Mouse (Mus musculus) splenic B cell, adult 2 months (primary cell): Measurements from ENCODE around the gene Gm10300.

Experiments
- DNase-seq: peaks from one replicate; pipeline ENCODE4 v3.0.0-alpha.2; 2011; ENCODE audit warnings: low read depth, low spot score
- H3K27me3 ChIP-seq: 2 replicates; pipeline ENCODE4 v1.6.1; 2012; ENCODE audit warnings: mild to moderate bottlenecking, low read length, moderate library complexity, mixed read lengths; ENCODE audit not compliant: control insufficient read depth, poor library complexity, insufficient read depth, severe bottlenecking
- H3K36me3 ChIP-seq: 2 replicates; pipeline ENCODE4 v1.6.1; 2012; ENCODE audit warnings: mild to moderate bottlenecking, low read length, moderate library complexity, mixed read lengths; ENCODE audit not compliant: control insufficient read depth, poor library complexity, insufficient read depth, severe bottlenecking

Gm10300 gene

DNA sequence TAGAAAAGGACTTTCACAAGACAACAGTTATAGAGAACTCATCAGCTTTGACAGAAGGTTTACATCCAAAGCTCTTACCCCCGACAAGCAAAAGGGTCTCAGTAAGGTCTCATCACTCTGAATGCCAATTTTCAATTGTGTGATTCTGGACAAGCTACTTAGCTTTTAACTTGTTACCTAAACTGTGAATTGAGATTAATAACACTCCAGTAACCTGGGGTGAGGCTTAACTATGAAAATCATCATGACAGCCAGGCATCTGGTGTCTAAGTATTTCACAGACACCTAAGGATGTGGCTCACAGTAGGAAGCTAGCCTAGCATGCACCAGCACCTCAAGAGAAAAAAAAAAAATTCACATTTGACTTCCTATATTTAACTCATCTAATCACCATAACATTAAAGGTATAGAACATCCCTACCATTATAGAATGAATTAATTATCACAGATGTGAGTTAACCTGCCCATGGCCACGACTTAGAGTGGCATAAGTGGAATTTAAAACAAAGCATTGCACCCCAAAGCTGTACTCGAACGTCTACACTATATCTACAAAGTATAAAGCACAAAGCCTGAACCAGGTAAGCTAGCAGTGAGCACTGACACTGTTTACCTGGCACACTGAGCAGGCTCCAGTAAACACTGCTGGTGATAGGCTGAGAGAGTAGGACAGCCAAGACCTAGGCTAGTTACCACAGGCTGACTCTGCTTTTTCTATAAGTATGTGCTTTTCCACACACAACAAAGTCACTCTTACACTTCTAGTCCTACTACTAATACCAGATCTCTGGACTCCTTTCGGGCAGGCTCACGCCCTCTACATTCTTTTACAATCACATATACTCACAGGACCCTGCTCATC, 32.8 kb upstream of the Gm10300 start:
- Histone ChIP-seq H3K27me3 (no peaks in the 10 kb centered on the region), H3K36me3 (no peaks in the 10 kb centered on the region)
- DNase-seq: peak; percentile 54

DNA sequence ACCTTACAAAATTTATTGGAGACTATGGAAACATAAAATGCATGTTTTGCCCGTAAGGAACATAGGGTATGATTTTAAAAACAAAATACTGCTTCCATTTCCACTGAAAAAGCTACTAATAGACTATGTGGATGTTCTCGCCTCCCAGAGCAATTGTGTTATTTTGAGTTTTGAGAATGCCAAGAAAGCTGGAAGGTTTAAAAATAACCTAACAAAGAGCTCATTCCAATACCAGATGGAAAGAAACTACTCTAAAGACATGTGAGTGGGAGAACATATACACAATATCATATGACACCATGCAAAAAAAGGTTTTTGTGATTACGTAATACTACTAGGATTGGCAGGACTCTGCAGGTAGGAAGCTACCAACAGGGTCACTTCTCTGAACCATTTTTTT, 30.8 kb upstream of the Gm10300 start:
- H3K36me3 ChIP-seq: no peaks in the 10 kb centered on the region
- H3K27me3 ChIP-seq: no peaks in the 10 kb centered on the region
- no peak for DNase-seq

DNA sequence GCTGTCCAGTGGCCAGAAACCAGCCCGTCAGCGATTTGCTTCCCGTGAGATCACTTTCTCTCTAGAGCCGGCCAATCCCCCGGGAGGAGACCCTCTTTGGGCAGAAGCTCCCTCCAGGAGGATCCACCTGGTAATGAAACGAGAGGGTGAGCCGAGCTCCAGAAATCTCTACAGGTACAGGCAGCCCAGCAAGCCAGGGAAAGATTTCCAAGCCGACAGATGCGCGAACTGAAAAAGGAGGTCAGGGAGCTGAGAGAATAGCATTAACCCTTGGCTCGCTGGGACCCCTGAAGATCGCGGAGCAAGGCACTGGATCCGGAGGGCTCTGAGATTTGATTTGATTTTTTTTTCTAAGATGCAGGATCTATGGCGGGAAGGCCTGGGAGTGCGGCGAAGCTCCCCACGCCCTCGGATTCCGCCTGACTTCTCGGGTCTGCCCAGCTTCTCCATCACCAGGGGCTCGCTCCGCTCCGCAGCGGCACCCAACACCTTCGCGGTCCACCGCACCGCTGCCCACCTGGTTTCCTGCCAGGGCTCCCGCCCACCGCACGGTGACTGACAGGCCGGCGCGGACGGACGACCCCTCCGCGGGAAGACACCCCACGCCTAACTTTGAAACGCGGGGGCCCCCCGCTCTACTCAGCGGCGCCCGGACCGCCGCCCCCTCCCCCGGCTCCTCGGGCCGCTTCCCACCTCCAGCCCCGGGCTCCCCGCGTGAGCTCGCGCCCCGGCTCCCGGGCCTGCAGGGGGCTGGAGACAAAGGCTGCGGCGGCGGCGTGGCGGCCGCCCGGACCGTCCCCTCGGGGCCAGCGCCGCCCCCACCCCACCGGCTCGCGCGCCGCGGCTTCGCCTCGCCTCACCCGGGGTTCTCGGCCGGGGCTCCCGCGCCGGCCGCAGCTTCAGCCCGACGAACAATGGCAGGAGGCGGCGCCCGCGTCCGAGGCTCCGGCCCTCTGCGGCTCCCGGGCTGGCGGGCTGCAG, 26.2 kb upstream of the Gm10300 start:
- Histone ChIP-seq H3K27me3 (no peaks in the 10 kb centered on the region), H3K36me3 (no peaks in the 10 kb centered on the region; the same call in 1 of the 2 replicates)
- DNase-seq: peak; percentile 74

DNA sequence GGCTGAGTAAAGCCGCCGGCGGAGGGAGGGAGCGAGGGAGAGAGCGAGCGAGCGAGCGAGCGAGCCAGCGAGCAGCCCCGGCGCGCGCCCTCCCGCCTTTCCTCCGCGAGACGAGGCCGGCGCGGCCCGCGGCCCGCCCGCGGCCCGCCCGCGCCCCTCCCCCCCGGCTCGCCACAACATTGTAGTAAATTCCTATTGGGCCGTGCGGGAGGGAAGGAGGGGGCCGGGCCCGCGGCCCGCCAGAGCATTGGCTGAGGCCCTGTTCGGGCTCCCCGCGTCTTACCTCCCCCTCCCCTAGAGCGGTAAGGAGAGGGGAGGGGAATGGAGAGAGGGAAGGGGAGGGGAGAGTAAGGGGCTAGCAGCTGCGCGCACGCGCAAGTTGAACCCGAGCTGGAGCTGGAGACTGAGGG, 25.5 kb upstream of the Gm10300 start:
- DNase-seq: peak; percentile 87
- no peaks in the 10 kb centered on the region; the same call in 1 of the 2 replicates for H3K36me3 ChIP-seq
- H3K27me3 ChIP-seq: no peaks in the 10 kb centered on the region

DNA sequence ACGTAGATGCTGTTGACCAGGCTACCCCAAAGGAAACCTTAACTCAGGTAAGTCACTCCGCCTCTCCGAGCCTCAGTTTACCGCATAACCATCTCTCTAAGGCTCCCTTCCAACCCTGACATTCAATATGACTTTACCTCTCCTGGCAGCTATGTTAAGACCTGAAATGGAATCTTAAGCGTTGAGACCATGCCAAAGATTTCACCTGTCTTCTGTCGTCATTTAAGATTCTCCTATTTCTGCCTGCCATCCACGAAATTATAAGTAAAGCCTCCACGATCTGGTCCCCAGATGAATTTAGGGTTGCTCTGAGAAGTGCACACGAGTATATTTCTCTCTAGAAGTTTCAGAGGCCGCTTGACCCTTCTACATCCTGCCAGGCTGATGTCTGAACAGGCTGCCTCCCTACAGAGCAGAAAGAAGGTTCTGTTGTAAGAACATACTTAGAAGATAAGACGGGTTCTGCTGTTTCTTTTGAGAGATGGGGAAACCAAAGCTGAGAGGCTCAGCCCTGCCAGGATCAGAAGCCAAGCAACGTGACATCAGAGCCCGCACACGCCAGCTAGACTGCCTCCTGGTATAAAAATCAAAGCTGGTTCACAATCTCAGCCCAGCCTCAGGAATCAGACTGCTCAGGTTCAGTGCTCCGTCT, 24.8 kb upstream of the Gm10300 start:
- peak; percentile 8 for DNase-seq
- Histone ChIP-seq H3K36me3 (no peaks in the 10 kb centered on the region; the same call in 1 of the 2 replicates), H3K27me3 (no peaks in the 10 kb centered on the region)

DNA sequence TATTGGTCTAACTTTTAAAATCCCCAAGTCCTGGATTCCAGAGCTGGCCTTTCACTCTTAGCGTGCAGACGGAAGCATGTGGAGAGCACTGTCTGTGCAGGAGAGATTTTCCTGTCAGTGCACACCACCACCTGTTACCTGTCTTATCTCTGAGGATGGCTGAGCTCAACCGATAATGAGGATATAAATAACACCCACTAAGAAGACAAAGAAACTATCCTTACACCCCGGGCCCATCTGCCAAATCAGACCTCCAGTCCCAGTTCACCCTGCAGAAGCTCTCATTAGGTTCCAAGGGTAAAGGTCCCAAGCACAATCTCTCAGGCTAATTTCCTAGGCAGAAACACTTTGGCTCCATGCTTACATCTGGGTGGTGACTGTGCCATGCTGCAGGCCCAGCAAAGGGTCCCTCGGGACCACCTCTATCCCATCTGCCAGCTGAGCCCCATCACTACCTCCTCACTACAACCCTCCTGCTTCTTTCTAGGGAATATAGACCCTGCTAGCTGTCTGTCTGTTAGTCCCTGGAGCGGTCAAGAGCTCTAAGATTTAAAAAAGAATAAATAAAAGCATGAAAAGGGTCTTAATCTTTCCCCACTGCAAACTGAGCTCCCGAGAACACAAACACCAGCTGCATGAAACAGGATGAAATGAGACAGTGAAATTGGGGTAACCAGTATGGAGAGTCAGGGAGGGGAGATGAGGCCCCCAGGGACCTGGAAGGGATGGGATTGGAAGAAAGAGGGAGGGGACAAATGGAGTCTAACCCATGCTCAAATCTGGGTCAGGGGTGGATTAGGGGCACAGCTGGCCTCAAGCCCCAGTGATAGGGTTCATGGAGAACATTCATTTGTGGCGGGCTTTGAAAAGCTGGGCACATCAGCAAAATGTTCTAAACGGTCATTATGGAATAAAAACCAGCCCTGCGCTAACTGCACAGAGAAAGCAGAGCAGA, 22.9 kb upstream of the Gm10300 start:
- DNase-seq: no peak
- no peaks in the 10 kb centered on the region; the same call in 1 of the 2 replicates for H3K36me3 ChIP-seq
- no peaks in the 10 kb centered on the region for H3K27me3 ChIP-seq

DNA sequence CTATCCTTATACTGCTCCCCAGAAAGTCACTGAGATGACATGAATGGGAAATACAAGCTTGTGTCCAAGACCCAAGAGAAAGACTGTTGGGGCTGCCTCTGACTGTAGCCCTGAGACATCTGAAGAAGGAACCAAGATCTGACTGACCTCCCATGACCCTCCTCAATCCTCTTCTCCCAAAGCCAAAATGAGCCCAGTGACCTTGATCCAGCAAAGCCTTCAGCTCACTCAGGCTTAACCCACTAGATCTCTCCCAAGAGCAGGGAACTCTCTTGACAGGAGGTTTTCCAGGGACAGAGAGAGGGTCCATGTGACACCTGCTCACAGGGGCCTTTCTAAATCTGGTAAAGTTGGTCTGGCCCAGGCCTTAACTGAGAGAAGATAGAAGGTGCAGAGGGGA, 17.2 kb upstream of the Gm10300 start:
- no peak for DNase-seq
- no peaks in the 10 kb centered on the region for H3K36me3 ChIP-seq
- no peaks in the 10 kb centered on the region for H3K27me3 ChIP-seq

DNA sequence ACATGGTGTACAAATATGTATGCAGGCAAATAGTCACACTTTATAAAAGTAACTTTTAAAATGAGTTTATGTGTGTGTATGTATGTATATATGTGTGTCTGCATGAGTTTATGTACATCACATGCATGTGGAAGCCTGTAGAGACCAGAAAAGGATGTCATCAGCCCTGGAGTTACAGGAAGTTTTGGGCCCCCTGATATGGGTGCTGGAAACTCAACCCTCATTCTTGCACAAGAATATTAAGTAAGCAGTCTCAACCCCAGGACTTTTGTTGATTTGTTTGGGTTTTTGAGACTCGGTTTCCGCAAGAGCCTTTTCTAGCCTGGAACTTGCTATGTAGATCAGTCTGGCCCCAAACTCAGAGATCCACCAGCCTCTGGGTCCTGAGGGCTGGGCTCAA, 15.0 kb upstream of the Gm10300 start:
- DNase-seq: no peak
- Histone ChIP-seq H3K27me3 (no peaks in the 10 kb centered on the region), H3K36me3 (no peaks in the 10 kb centered on the region)

DNA sequence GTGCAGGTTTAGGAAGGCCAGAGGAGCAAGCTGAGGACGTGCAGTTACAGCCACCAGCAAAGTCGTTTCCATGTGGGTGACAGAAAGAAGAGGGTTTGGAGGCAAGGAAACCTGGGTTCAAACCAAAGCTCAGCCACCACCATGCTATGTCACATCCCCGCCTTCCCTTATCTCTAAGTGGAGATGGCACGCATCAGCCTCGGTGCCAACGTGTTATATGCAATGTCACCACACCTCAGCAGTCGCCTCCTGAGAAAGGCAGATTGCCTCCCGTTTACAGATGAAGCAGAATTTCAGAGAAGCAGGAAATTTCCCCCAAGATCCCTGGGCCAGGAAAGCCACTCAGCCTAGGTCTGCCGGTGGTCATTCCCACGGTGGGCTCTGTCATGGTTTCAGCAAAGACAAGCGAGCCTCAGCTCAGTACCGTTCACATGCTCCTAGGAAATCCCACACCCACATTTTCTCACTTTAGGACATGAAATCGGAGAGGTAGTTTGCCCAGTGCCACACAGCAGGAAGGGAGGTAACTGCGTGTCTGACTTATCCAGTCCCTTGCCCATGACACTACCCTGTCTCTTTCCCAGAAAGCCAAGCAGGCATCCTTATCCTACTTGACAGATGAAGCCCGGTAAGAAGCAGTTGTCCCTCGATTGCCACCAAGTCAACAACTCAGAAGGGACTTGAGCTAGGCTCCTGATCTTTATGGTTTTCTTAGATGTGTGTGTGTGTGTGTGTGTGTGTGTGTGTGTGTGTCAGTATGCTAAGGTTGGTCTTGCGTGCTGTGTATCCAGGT, 14.3 kb upstream of the Gm10300 start:
- no peaks in the 10 kb centered on the region for H3K36me3 ChIP-seq

DNA sequence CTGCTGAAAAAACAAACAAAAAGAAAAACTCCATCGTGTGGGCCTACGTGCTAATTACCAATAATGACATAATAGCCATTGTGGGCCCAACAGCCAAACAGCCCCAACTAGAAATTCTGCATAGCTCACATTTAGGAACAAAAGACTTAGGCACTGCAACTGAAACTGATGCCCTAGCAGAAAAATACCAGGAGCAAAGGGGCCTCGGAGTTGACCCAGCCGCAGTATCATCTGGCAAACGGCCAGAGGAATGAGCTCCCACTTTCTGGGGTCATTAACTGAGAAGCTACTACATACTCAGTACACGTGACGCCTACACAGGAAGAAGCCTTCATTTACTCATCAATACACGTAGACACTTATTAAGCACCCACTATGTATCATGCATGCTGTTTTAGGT, 12.2 kb upstream of the Gm10300 start:
- no peaks in the 10 kb centered on the region for H3K36me3 ChIP-seq
- no peak for DNase-seq
- H3K27me3 ChIP-seq: no peaks in the 10 kb centered on the region

More for the DNA sequence above, 14.3 kb upstream of the Gm10300 start:
- no peaks in the 10 kb centered on the region for H3K27me3 ChIP-seq
- DNase-seq: no peak

DNA sequence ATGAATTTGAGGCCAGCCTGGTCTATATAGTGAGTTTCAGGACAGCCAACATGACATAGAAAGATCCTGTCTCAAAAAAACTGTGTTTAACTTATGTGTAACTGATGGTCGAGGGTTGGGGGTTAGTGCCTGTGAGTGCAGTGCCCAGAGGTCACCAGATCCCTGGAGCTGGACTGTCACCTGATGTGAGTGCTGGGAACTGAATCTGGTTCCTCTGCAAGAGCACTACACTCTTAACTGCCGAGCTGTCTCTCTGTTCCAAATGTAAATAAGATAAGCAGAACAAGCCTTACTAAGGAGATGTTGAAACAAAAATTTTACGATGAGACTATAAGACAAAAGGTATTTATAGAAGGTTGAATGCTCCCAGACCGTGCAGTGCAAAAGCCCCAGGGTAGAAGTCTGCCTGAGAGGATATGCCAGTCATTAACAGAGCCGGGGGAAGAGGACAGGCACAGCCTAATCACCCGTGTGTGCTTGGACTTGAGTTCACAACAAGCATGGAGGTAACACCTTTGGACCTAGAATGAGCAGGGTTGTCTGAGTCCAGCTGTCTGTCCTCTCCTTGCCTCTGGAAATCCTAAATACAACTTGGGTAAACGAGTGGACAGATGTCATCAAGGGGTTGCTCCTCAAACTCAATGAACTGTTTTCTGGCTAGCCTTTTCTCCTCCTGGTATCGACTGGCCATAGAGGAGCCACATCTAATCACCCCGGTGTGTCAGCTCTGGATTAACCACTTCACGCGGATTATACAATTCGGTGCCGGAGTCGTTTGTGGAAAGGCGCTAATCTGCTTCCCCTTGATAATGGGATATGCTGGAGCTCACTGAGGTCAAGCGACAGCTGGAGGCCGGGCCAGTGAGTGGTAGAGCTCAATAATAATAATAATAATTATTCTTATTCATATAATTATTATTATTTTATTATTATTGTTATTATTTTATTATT, 11.3 kb upstream of the Gm10300 start:
- Histone ChIP-seq H3K27me3 (no peaks in the 10 kb centered on the region), H3K36me3 (no peaks in the 10 kb centered on the region)
- DNase-seq: no peak

DNA sequence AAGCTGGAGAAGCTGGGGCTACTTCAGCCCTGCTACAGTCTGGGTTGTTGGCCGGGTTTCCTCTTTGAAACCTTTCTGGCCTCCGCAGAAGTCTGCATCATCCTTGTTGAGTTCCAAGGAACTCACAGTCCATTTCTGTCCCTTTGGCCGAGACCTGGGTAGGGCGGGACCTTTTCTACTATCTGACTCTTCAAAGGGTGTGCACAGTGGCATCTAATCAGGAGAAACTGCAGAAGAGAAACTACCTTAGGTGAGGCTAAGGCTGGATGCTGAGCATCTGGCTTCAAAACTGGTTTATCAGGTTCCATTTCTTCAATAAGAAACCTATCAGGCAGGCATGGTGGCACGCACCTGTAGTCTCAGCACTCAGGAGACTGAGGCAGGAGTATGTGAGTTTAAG, 9.9 kb upstream of the Gm10300 start:
- H3K36me3 ChIP-seq: no peaks in the 10 kb centered on the region
- no peak for DNase-seq
- no peaks in the 10 kb centered on the region for H3K27me3 ChIP-seq
